Mouse (Mus musculus) limb, embryonic 12.5 days (tissue): ENCODE results near the gene Gm10964. TPM values are rescaled to one million over a fixed set of nuclear protein-coding genes. Genes with fewer than 3 reads are reported as not detected.

ENCODE experiments used
- polyA plus RNA-seq: library from polyadenylated mRNA; unstranded; fragments of >200 nt; fragmentation: Nextera tagmentation; extraction: Ambion mirVana; gene quantifications from 2 replicates; pipeline ENCODE4 v1.2.1, GENCODE M21; 2016

Gene Gm10964
- polyA plus RNA-seq, 1 experiment from 2014 or later, result not detected

Other genes starting within 250 kb of the Gm10964 start
- gene Syt6, start 164.1 kb upstream of the Gm10964 start, polyA plus RNA-seq, result 0.14 and 0.18 TPM in 2 replicates
- gene Atg4a-ps, start 93.3 kb upstream of the Gm10964 start, polyA plus RNA-seq, result 0.24 TPM in 1 of 2 replicates, not detected in the other
- gene Olfml3, start 1.4 kb upstream of the Gm10964 start, polyA plus RNA-seq, result 33.8 and 36.9 TPM in 2 replicates
- 12.6 and 13.0 TPM in 2 replicates for gene Hipk1, start 52.2 kb downstream of the Gm10964 start, polyA plus RNA-seq
- gene Dclre1b, start 70.1 kb downstream of the Gm10964 start, polyA plus RNA-seq, result 31.8 and 32.5 TPM in 2 replicates
- 21.6 and 24.6 TPM in 2 replicates for gene Ap4b1, start 70.2 kb downstream of the Gm10964 start, polyA plus RNA-seq
- 0.24 TPM in 1 of 2 replicates, not detected in the other for gene Gm43064, start 70.2 kb downstream of the Gm10964 start, polyA plus RNA-seq
- gene Bcl2l15, start 93.2 kb downstream of the Gm10964 start, polyA plus RNA-seq, result not detected in 2 replicates
- gene Ptpn22, start 120.4 kb downstream of the Gm10964 start, polyA plus RNA-seq, result 0.31 and 0.32 TPM in 2 replicates
- gene Rsbn1, start 174.8 kb downstream of the Gm10964 start, polyA plus RNA-seq, result 18.7 and 21.5 TPM in 2 replicates
- gene Phtf1, start 228.7 kb downstream of the Gm10964 start, polyA plus RNA-seq, result 43.7 and 47.6 TPM in 2 replicates